Mouse (Mus musculus) G1E (cell line): Measurements from ENCODE around the gene Cluap1. TPM values are rescaled to one million over a fixed set of nuclear protein-coding genes. Genes with fewer than 3 reads are reported as not detected.

ENCODE experiments used
- ATAC-seq: 2 replicates; pipeline ENCODE4 v1.8.0; 2016; ENCODE audit warnings: mild to moderate bottlenecking; ENCODE audit not compliant: insufficient number of reproducible peaks, poor library complexity, low FRiP score, severe bottlenecking; ENCODE audit errors: extremely low read depth
- DNase-seq: peaks from one replicate; pipeline ENCODE4 v3.0.0; 2012; ENCODE audit warnings: low spot score
- H3K27me3 ChIP-seq: 2 replicates; pipeline ENCODE4 v1.6.1; 2012; ENCODE audit warnings: mild to moderate bottlenecking, low read length, inconsistent platforms; ENCODE audit not compliant: insufficient read depth
- H3K36me3 ChIP-seq: replicated peaks from 2 replicates; pipeline ENCODE3; 2012; ENCODE audit warnings: mild to moderate bottlenecking, inconsistent platforms
- H3K4me1 ChIP-seq: 2 replicates; pipeline ENCODE4 v1.6.1; 2012; ENCODE audit warnings: low read depth, low read length, inconsistent platforms, mixed read lengths; ENCODE audit not compliant: insufficient read depth
- H3K4me3 ChIP-seq: 2 replicates; pipeline ENCODE4 v1.5.1; 2012; ENCODE audit warnings: low read depth, mild to moderate bottlenecking, inconsistent platforms, low read length, moderate library complexity, mixed read lengths
- H3K9me3 ChIP-seq: replicated peaks from 2 replicates; pipeline ENCODE4 v1.6.1; 2012; ENCODE audit warnings: inconsistent platforms
- CTCF ChIP-seq: IDR thresholded peaks from 2 replicates; pipeline ENCODE4 v1.5.1; 2012; ENCODE audit warnings: low read depth, low read length, inconsistent platforms, mixed read lengths
- GATA1 ChIP-seq: IDR thresholded peaks from 2 replicates; pipeline ENCODE4 v1.6.1; 2012; ENCODE audit warnings: borderline replicate concordance, low read length, inconsistent platforms, mixed read lengths
- GATA2 ChIP-seq: IDR thresholded peaks from 2 replicates; pipeline ENCODE4 v1.6.1; 2012; ENCODE audit warnings: low read depth, low read length, inconsistent platforms, borderline replicate concordance
- POLR2AphosphoS5 ChIP-seq: IDR thresholded peaks from 2 replicates; pipeline ENCODE4 v1.6.1; 2012; ENCODE audit warnings: low read depth, low read length, inconsistent platforms; ENCODE audit not compliant: insufficient replicate concordance
- TAL1 ChIP-seq: conservative IDR thresholded peaks from 2 replicates; pipeline ENCODE4 v1.6.1; 2012; ENCODE audit warnings: low read depth, low read length, inconsistent platforms, mixed read lengths
- polyA plus RNA-seq: library from polyadenylated mRNA; stranded (reverse); fragments of >175 nt; gene quantifications from 2 replicates; pipeline ENCODE4 v1.2.3, GENCODE M21; 2012
- total RNA-seq, 2 experiments: library from RNA; stranded (forward) in 1 of 2; stranded (reverse) in 1 of 2; fragments of 200-1000 nt in 1 of 2; fragments of >200 nt in 1 of 2; fragmentation: Nextera tagmentation in 1 of 2; gene quantifications; 2 replicates each; pipeline ENCODE4 v1.2.3; 2014 to 2017

Cluap1 gene
- total RNA-seq (2014; fragmentation: Nextera tagmentation) (12.0 and 24.2 TPM in 2 replicates), total RNA-seq (2017) (26.4 and 26.9 TPM in 2 replicates), polyA plus RNA-seq (23.6 and 30.4 TPM in 2 replicates)

GRCm38 (mm10) chr16:3908537-3909111, at the start of gene Cluap1, which contains the start of gene 1700037C18Rik:
Gene Cluap1 (plus strand): TSS chr16:3908801.
Gene 1700037C18Rik (minus strand): TSS chr16:3908689.
- DNase-seq = peak; percentile 78
- Histone ChIP-seq H3K4me3 (peak within 1 kb of the TSS; percentile 86), H3K36me3 (peaks cover 67% of the 10 kb centered on the region), H3K9me3 (no peaks in the 10 kb centered on the region), H3K27me3 (no peaks in the 10 kb centered on the region), H3K4me1 (peaks cover 19% of the 10 kb centered on the region)
- no peak for TF ChIP-seq GATA2
- no peak for TF ChIP-seq TAL1
- TF ChIP-seq CTCF = peak; percentile 44
- peak; percentile 95 for ATAC-seq

GRCm38 (mm10) chr16:3859254-3859653, 49.3 kb upstream of the Cluap1 start:
- DNase-seq (no peak), ATAC-seq (no peak)
- TF ChIP-seq CTCF (no peak), GATA2 (no peak), TAL1 (no peak), POLR2AphosphoS5 (no peak), GATA1 (no peak)
- H3K9me3 ChIP-seq = no peaks in the 10 kb centered on the region
- no peaks in the 10 kb centered on the region; the same call in 1 of the 2 replicates for H3K4me1 ChIP-seq
- H3K27me3 ChIP-seq = no peaks in the 10 kb centered on the region
- H3K36me3 ChIP-seq = peaks cover 26% of the 10 kb centered on the region
- no peak overlapping the region for H3K4me3 ChIP-seq

GRCm38 (mm10) chr16:3871815-3872214, 36.8 kb upstream of the Cluap1 start:
- no peaks in the 10 kb centered on the region for H3K27me3 ChIP-seq
- ATAC-seq (no peak), DNase-seq (no peak)
- peak overlapping the region; percentile 76 for H3K4me3 ChIP-seq
- peaks cover 26% of the 10 kb centered on the region for H3K4me1 ChIP-seq
- peaks cover 42% of the 10 kb centered on the region for H3K36me3 ChIP-seq
- TF ChIP-seq TAL1 (no peak), CTCF (no peak), POLR2AphosphoS5 (no peak)
- no peaks in the 10 kb centered on the region for H3K9me3 ChIP-seq

DNA sequence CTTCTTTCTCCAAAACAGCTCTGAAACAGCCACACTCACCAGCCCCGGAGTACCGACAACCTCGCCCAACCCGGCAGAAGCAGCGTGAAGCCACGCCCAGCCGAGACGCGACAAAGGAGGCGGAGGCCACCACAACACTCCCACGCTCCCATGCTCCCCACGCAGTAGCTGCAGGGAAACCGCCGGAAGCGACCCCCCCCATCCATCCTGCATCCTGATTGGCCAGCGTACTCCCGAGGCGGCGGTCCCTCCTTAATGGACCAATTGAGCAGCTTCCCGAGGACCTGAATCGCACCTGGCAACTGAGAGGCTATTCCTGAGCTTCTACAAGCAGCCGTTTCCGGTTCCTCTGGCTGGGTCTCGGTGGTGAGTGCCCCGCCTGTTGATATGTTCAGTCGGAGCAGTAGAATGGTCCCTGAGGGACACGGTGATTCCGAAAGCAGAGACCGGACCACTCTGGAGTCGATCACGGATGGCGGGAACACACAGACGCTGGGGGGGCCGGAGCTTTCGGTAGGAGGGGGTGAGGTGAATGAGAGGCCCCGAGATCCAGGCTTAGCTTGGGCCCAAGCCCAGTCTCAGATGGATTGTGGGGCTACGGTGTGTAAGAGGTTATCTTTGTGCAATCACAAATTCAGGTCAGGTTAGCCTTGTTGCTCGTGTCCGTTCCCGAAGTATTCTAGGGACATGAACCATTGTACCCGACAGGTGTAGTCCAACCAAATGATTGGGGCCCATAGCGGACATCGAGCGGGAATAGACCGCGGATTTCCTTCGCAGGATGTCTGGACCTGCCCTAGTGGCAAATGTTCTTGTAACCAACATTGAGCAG, 36.2 kb upstream of the Cluap1 start, which contains the start of gene Naa60:
Naa60 (plus strand) TSS at position 160 of the 832 bp plus-strand sequence.
- TF ChIP-seq GATA2 (no peak), CTCF (no peak), POLR2AphosphoS5 (no peak), GATA1 (no peak), TAL1 (no peak)
- H3K4me1 ChIP-seq = peaks cover 26% of the 10 kb centered on the region
- DNase-seq = peak; percentile 96

DNA sequence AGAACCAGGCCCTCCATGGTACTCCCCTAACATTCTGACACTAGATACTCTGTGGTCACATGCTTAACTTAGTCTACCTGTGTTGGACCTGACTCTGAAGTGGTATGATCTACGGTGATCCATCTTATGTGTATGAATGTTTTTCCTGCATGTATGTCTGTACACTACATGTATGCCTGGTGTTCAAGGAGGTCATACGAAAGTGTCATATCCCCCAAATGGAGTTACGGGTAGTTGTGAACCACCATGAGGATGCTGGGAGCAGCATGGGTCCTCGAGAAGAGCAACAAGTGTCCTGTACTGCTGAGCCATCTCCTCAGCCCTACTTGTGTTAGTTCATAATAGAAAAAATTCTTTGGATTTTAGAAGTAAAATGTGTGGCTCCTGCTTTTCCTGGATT, 32.3 kb upstream of the Cluap1 start:
- peaks cover 53% of the 10 kb centered on the region for H3K36me3 ChIP-seq
- DNase-seq (no peak), ATAC-seq (no peak)
- H3K4me1 ChIP-seq = peaks cover 15% of the 10 kb centered on the region
- no peaks in the 10 kb centered on the region for H3K9me3 ChIP-seq
- no peaks in the 10 kb centered on the region for H3K27me3 ChIP-seq
- TF ChIP-seq GATA1 = no peak
- TF ChIP-seq CTCF = no peak
- TF ChIP-seq TAL1 = no peak
- TF ChIP-seq GATA2 = no peak
- no peak for TF ChIP-seq POLR2AphosphoS5
- H3K4me3 ChIP-seq = no peak overlapping the region

More for the DNA sequence above, 36.2 kb upstream of the Cluap1 start, which contains the start of gene Naa60:
- Histone ChIP-seq H3K27me3 (no peaks in the 10 kb centered on the region), H3K4me3 (peak within 1 kb of the TSS; percentile 76), H3K36me3 (peaks cover 43% of the 10 kb centered on the region), H3K9me3 (no peaks in the 10 kb centered on the region)
- peak; percentile 97 for ATAC-seq

DNA sequence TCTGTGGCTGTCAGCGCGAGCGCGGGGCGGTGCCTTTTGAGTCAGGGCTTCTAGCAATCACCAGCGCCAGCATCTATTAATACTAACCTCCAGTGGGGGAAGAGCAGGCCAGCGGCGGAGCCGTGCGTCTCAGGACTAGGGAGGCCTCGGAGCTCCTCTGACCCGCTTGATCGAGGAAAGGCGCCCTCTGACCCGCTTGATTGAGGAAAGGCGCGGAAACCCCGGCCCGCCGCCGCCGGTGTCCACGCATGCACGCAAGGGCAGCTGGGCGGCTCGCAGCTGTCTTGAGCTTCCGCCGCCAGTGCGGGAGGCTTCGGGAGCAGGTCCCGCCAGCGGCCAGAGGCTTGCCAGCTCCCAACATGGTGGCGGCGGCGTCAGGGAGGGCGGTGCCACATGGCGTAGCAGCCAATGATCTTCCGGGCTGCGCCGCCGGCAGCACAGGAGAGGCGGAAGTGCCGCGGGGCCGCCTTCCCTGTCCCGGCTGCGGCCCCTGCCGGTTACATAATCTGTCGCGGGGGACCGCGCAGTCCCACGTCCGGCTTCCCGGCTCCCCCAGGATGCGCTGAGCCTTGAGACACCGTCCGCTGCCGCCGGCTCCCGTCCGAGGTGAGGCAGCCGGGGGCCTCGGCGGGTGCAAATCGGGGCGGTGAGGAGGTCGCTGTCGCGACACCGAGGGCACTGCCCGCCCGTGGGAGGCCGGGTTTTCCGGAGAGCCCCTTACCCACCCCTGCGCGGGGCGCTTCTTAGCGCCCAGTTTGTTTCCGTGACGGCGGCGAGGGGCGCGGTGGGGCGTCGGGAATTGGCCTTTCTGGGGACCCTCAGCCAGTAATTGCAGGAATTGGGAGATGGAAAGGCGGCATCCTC, 24.2 kb upstream of the Cluap1 start, which contains the start of the genes Zfp597 and Gm20695:
Zfp597 (minus strand) TSS at position 361 of the 864 bp plus-strand sequence.
Gm20695 (plus strand) TSS at position 448 of the 864 bp plus-strand sequence.
- Histone ChIP-seq H3K9me3 (no peaks in the 10 kb centered on the region), H3K27me3 (no peaks in the 10 kb centered on the region), H3K4me1 (peaks cover 20% of the 10 kb centered on the region), H3K4me3 (peak within 1 kb of the TSS; percentile 91), H3K36me3 (peaks cover 47% of the 10 kb centered on the region)
- peak; percentile 87 for ATAC-seq
- peak; percentile 86 for DNase-seq
- TF ChIP-seq POLR2AphosphoS5 (no peak), GATA1 (no peak), TAL1 (no peak), CTCF (no peak), GATA2 (no peak)
